Mouse (Mus musculus) lung, adult 10 weeks (tissue): ENCODE measurements around the gene Selenof. TPM values are rescaled to one million over a fixed set of nuclear protein-coding genes. Genes with fewer than 3 reads are reported as not detected.

Experiments used
- polyA plus RNA-seq: library from polyadenylated mRNA; stranded (reverse); fragments of 350-450 nt; fragmentation: Illumina TruSeq; extraction: RNeasy Lipid Tissue Mini Kit (QIAGEN cat#74804); gene quantifications from one replicate; pipeline ENCODE4 v1.2.3, GENCODE M21; 2014; ENCODE audit warnings: low read depth, low replicate concordance; ENCODE audit not compliant: insufficient read depth

The Selenof gene
- polyA plus RNA-seq = 537 TPM

DNA sequence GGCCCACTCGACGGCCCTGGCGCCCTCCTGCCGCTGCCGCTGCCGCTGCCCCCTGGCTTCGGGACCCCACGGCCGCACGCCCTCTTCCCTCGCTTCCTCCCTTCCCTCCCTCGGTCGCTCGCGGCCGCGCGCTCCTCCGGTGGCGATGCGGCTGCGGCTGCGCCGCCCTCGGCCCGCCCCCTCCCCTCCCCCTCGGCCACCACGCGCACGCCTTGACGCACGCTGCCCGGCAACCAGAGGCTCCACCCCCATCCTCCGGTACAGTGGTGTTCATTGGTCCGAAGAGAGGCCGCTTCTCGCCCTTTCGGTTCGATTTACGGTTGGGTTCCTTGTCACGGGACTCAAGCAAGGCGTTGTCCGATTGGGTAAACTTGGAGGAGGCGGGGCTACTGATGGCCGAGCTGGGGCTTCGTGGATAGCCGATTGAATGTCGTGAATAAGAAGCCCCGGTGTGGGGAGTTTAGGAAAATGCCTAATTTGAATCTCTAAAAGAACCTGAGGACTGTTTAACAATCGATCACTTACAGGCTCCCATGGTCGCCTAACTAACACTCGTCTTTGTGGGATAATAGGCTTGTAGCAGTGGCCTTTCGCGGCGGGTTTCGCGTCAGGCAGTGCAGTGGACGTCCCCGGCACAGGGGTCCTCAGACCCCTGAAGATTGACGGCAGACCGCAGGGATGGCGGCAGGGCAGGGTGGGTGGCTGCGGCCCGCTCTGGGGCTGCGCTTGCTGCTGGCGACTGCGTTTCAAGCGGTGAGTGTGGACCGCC lies at the start of gene Selenof, which contains the start of gene Hs2st1:
Gene Selenof, plus strand, starts transcription at position 258 of the 769 bp plus-strand sequence.
Gene Hs2st1, minus strand, starts transcription at position 135 of the 769 bp plus-strand sequence.

Other genes with a start within 250 kb of the Selenof start
- gene Hs2st1, start 123 bp upstream of the Selenof start, polyA plus RNA-seq = 32.6 TPM
- gene Sh3glb1, start 150.0 kb downstream of the Selenof start, polyA plus RNA-seq = 93.0 TPM
- gene Clca3a1, start 190.7 kb downstream of the Selenof start, polyA plus RNA-seq = 0.83 TPM
- gene Clca3a2, start 249.2 kb downstream of the Selenof start, polyA plus RNA-seq = not detected